Mouse (Mus musculus) heart, embryonic 14.5 days (tissue): ENCODE results near the gene Ppp1r3c. TPM values are rescaled to one million over a fixed set of nuclear protein-coding genes. Genes with fewer than 3 reads are reported as not detected.

Experiments
- ATAC-seq: fragments of 200-750 bp; cut with Nextera tagmentation; 2 replicates; pipeline ENCODE4 v1.8.0; 2017; ENCODE audit warnings: low read depth, moderate TSS enrichment; ENCODE audit not compliant: insufficient number of reproducible peaks, insufficient read depth, low FRiP score
- H3K27ac ChIP-seq, 2 experiments: fragments of 200-500 bp in 1 of 2; fragments of 300-500 bp in 1 of 2; sonication (generic) in 1 of 2; replicated peaks in 1 of 2; 2 replicates each; pipeline ENCODE4 v1.5.1; 2012 to 2014; ENCODE audit warnings: low read depth in 2 of 2, low read length in 2 of 2, control low read depth in 1 of 2, mild to moderate bottlenecking in 1 of 2, mixed read lengths in 1 of 2; ENCODE audit not compliant: control insufficient read depth in 1 of 2, insufficient read depth in 1 of 2
- H3K27me3 ChIP-seq: fragments of 300-500 bp; sonication (generic); 2 replicates; pipeline ENCODE4 v1.6.1; 2014; ENCODE audit warnings: mild to moderate bottlenecking, low read length, control low read depth; ENCODE audit not compliant: control insufficient read depth, insufficient read depth
- H3K36me3 ChIP-seq: fragments of 300-500 bp; sonication (generic); 2 replicates; pipeline ENCODE4 v1.6.1; 2014; ENCODE audit warnings: mild to moderate bottlenecking, control low read depth, low read length, mixed read lengths; ENCODE audit not compliant: control insufficient read depth, insufficient read depth
- H3K4me1 ChIP-seq, 2 experiments: fragments of 200-500 bp in 1 of 2; fragments of 300-500 bp in 1 of 2; sonication (generic) in 1 of 2; 2 replicates each; pipeline ENCODE4 v1.6.1; 2012 to 2014; ENCODE audit warnings: low read length in 2 of 2, control low read depth in 1 of 2, mixed read lengths in 1 of 2; ENCODE audit not compliant: control insufficient read depth in 2 of 2, insufficient read depth in 2 of 2
- H3K4me2 ChIP-seq: fragments of 300-500 bp; sonication (generic); 2 replicates; pipeline ENCODE4 v1.6.1; 2014; ENCODE audit warnings: mild to moderate bottlenecking, low read length
- H3K4me3 ChIP-seq, 2 experiments: fragments of 200-500 bp in 1 of 2; fragments of 300-500 bp in 1 of 2; sonication (generic) in 1 of 2; 2 replicates each; pipeline ENCODE4 v1.5.1; 2012 to 2014; ENCODE audit warnings: low read length in 2 of 2, mild to moderate bottlenecking in 2 of 2, control low read depth in 1 of 2, low read depth in 1 of 2, moderate library complexity in 1 of 2; ENCODE audit not compliant: control insufficient read depth in 1 of 2, insufficient read depth in 1 of 2
- H3K9ac ChIP-seq: fragments of 300-500 bp; sonication (generic); 2 replicates; pipeline ENCODE4 v1.6.1; 2014; ENCODE audit warnings: mild to moderate bottlenecking, low read length
- H3K9me3 ChIP-seq: fragments of 300-500 bp; sonication (generic); 2 replicates; pipeline ENCODE4 v1.6.1; 2016; ENCODE audit warnings: low read length, control low read depth; ENCODE audit not compliant: control insufficient read depth
- WGBS: fragments of 180-500 bp; shearing (Covaris S2); extraction: QIAGEN DNeasy Blood & Tissue Kit; methylation state at CpG from one replicate; pipeline ENCODE4 v1.1.7; 2014; 5-methylcytosine and 5-hydroxymethylcytosine counted together
- polyA plus RNA-seq: library from polyadenylated mRNA; unstranded; fragments of >200 nt; fragmentation: Nextera tagmentation; extraction: Ambion mirVana; gene quantifications from 2 replicates; pipeline ENCODE4 v1.2.1, GENCODE M21; 2014

Ppp1r3c gene
- polyA plus RNA-seq, 1 experiment from 2014 or later, result 113 TPM

DNA sequence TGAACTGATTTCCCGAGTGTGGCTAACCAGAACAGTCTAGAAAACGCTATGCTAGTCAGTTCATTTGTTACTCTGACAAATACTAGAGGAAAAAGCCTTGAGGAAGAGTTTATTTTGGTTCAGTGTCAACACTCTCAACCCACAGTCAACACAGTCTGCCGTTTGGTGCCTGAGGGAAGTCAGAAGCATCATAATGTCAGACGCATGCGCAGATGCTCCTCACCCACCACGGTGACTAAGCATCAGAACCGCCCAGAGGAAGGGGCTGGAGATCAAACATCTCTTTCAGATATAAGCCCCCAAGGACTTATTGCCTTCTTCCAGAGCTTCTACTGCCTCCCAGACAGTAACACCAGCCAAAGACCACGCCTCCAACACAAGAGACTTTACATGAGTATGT is 15.3 kb downstream of the Ppp1r3c start:
- Histone ChIP-seq H3K4me2 (no peak overlapping the region), H3K27ac (no peak overlapping the region), H3K4me1 (peaks cover 0 to 2% of the 10 kb centered on the region in 2 experiments; a peak in 1 of 4 replicates), H3K4me3 (no peak overlapping the region), H3K36me3 (no peaks in the 10 kb centered on the region), H3K27me3 (no peaks in the 10 kb centered on the region), H3K9ac (no peak overlapping the region), H3K9me3 (no peaks in the 10 kb centered on the region)
- WGBS, result 75% methylated on average over 8 of the region's 8 CpGs
- ATAC-seq, result no peak

DNA sequence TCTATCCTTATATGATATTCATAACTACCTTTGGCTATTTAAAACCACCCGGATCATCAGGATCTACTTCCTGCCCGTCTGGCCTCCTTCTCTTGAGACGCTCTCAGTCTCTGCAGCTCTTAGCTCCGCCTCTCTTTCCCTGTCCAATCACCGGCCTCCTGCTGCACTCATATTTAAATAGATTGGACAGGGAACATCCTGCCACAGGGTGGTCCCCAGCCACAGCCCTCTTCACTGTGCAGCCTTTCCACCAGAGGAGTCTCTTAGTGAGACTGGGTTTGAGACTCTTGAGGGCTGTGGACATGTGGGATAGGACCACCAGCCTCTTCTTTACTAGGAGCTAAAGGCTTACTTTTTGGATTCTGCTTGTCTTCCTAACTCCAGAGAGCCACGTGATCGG is 20.2 kb downstream of the Ppp1r3c start:
- WGBS, result 59% methylated on average over 7 of the region's 7 CpGs
- Histone ChIP-seq H3K4me1 (peaks cover 5 to 7% of the 10 kb centered on the region in 2 experiments; a peak in 2 of 4 replicates), H3K27ac (no peak overlapping the region), H3K27me3 (no peaks in the 10 kb centered on the region), H3K4me3 (no peak overlapping the region), H3K4me2 (no peak overlapping the region), H3K36me3 (no peaks in the 10 kb centered on the region), H3K9me3 (no peaks in the 10 kb centered on the region), H3K9ac (no peak overlapping the region)
- ATAC-seq, result no peak

DNA sequence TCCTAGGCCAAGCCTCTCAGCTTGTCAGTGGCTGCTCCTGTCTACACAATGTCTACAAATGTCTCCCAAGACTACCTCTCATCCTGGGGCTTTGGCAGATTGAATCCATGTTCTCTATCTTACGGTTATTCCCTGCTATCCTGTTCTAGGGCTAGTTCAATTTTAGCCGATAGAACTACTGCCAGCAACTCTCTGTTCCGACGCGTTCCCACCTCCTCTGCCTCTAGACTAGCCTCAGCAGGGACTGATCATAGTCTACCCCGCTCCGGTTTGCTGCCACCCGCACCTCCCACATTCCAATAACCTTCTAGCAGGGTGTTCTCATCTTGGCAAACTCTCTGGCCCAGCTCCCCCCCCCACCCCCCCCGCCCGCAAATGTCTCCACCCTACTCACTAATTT is 20.9 kb downstream of the Ppp1r3c start:
- Histone ChIP-seq H3K36me3 (no peaks in the 10 kb centered on the region), H3K9ac (no peak overlapping the region), H3K4me3 (no peak overlapping the region), H3K27me3 (no peaks in the 10 kb centered on the region), H3K27ac (no peak overlapping the region), H3K9me3 (no peaks in the 10 kb centered on the region), H3K4me1 (peaks cover 5 to 7% of the 10 kb centered on the region in 2 experiments; a peak in 2 of 4 replicates), H3K4me2 (no peak overlapping the region)
- 88% methylated on average over 10 of the region's 10 CpGs for WGBS
- no peak for ATAC-seq

GRCm38 (mm10) chr19:36714492-36714891 is 22.0 kb downstream of the Ppp1r3c start:
- 66% methylated on average over 1 of the region's 1 CpGs for WGBS
- H3K9me3 ChIP-seq, result peaks cover 2% of the 10 kb centered on the region
- ATAC-seq, result no peak

GRCm38 (mm10) chr19:36713092-36713491 is 23.4 kb downstream of the Ppp1r3c start:
- Histone ChIP-seq H3K27ac (peak overlapping the region; percentile 51 to 67; a peak in 2 of 4 replicates), H3K9me3 (peaks cover 4% of the 10 kb centered on the region), H3K9ac (no peak overlapping the region), H3K4me1 (peaks cover 5 to 8% of the 10 kb centered on the region in 2 experiments; a peak in 2 of 4 replicates), H3K4me2 (peak overlapping the region; percentile 6; the same call in 1 of the 2 replicates), H3K27me3 (no peaks in the 10 kb centered on the region), H3K4me3 (no peak overlapping the region), H3K36me3 (no peaks in the 10 kb centered on the region)
- ATAC-seq, result no peak; the same call in 1 of the 2 replicates
- WGBS, result 28% methylated on average over 13 of the region's 13 CpGs

More at GRCm38 (mm10) chr19:36714492-36714891, 22.0 kb downstream of the Ppp1r3c start:
- H3K4me3 ChIP-seq, result no peak overlapping the region
- H3K36me3 ChIP-seq, result no peaks in the 10 kb centered on the region
- H3K4me2 ChIP-seq, result no peak overlapping the region
- no peaks in the 10 kb centered on the region for H3K27me3 ChIP-seq
- H3K4me1 ChIP-seq, result peaks cover 5 to 7% of the 10 kb centered on the region in 2 experiments; a peak in 2 of 4 replicates
- H3K9ac ChIP-seq, result no peak overlapping the region
- H3K27ac ChIP-seq, result no peak overlapping the region

- H3K27ac ChIP-seq, result peak overlapping the region; percentile 71 to 85
- H3K9me3 ChIP-seq, result peaks cover 4% of the 10 kb centered on the region
- WGBS, result 31% methylated on average over 6 of the region's 6 CpGs
- H3K4me1 ChIP-seq, result peaks cover 24 to 30% of the 10 kb centered on the region in 2 experiments
- no peak for ATAC-seq
- peak overlapping the region; percentile 31 for H3K4me2 ChIP-seq
- no peaks in the 10 kb centered on the region for H3K36me3 ChIP-seq
- H3K9ac ChIP-seq, result no peak overlapping the region
- no peaks in the 10 kb centered on the region for H3K27me3 ChIP-seq
- no peak overlapping the region for H3K4me3 ChIP-seq
Observed at GRCm38 (mm10) chr19:36706195-36706594, 30.3 kb downstream of the Ppp1r3c start.

GRCm38 (mm10) chr19:36705286-36706146 is 30.9 kb downstream of the Ppp1r3c start:
- Histone ChIP-seq H3K36me3 (no peaks in the 10 kb centered on the region), H3K4me2 (peak overlapping the region; percentile 31), H3K9ac (no peak overlapping the region), H3K4me1 (peaks cover 28 to 34% of the 10 kb centered on the region in 2 experiments), H3K4me3 (no peak overlapping the region), H3K9me3 (peaks cover 4% of the 10 kb centered on the region), H3K27ac (peak overlapping the region; percentile 71 to 85), H3K27me3 (no peaks in the 10 kb centered on the region)
- peak; percentile 75 for ATAC-seq
- 55% methylated on average over 17 of the region's 17 CpGs for WGBS
